Mouse (Mus musculus) c-Kit-negative CD71-positive TER-119-positive erythroid progenitor cells, embryonic 14.5 days (primary cell): ENCODE measurements around the gene Ankrd40.
A peak's percentile ranks its signal among the peaks of the same experiment; 100 is the strongest.

Source experiments
- DNase-seq: peaks from one replicate; pipeline ENCODE4 v3.0.0-alpha.2; 2013; ENCODE audit warnings: low read depth, low spot score

Ankrd40 gene

GRCm38 (mm10) chr11:94323271-94323925, 4.4 kb upstream of the Ankrd40 start:
- no peak for DNase-seq

GRCm38 (mm10) chr11:94324618-94325017, 3.2 kb upstream of the Ankrd40 start:
- no peak for DNase-seq

- no peak for DNase-seq
Measured at GRCm38 (mm10) chr11:94326961-94327411, 815 bp upstream of the Ankrd40 start.

GRCm38 (mm10) chr11:94328644-94329025, 834 bp downstream of the Ankrd40 start:
- DNase-seq: no peak

GRCm38 (mm10) chr11:94329270-94329891, 1.6 kb downstream of the Ankrd40 start:
- DNase-seq: no peak

- DNase-seq: no peak
Measured at GRCm38 (mm10) chr11:94330211-94330610, 2.4 kb downstream of the Ankrd40 start.

- DNase-seq: no peak
Measured at GRCm38 (mm10) chr11:94332726-94333125, 4.9 kb downstream of the Ankrd40 start.

- DNase-seq: peak; percentile 60
Measured at GRCm38 (mm10) chr11:94334386-94334968, 6.7 kb downstream of the Ankrd40 start.

- no peak for DNase-seq
Measured at GRCm38 (mm10) chr11:94336551-94336950, 8.8 kb downstream of the Ankrd40 start.

GRCm38 (mm10) chr11:94338347-94338746, 10.5 kb downstream of the Ankrd40 start:
- no peak for DNase-seq

GRCm38 (mm10) chr11:94339732-94340585, 12.2 kb downstream of the Ankrd40 start:
- DNase-seq: no peak

- DNase-seq: no peak
Measured at GRCm38 (mm10) chr11:94340948-94341933, 13.4 kb downstream of the Ankrd40 start.

- no peak for DNase-seq
Measured at GRCm38 (mm10) chr11:94342114-94342905, 14.5 kb downstream of the Ankrd40 start.

- DNase-seq: no peak
Measured at GRCm38 (mm10) chr11:94343955-94344358, 16.2 kb downstream of the Ankrd40 start.

- no peak for DNase-seq
Measured at GRCm38 (mm10) chr11:94344470-94344869, 16.7 kb downstream of the Ankrd40 start.

GRCm38 (mm10) chr11:94345926-94346325, 18.1 kb downstream of the Ankrd40 start:
- DNase-seq: no peak

- no peak for DNase-seq
Measured at GRCm38 (mm10) chr11:94346611-94347010, 18.8 kb downstream of the Ankrd40 start.

GRCm38 (mm10) chr11:94347063-94347575, 19.3 kb downstream of the Ankrd40 start:
- DNase-seq: no peak

GRCm38 (mm10) chr11:94349839-94350238, 22.0 kb downstream of the Ankrd40 start:
- no peak for DNase-seq

- no peak for DNase-seq
Measured at GRCm38 (mm10) chr11:94350337-94350736, 22.5 kb downstream of the Ankrd40 start.
